Mouse (Mus musculus) small intestine, adult 2 months (tissue): ENCODE data around the gene Snrpa. TPM values are rescaled to one million over a fixed set of nuclear protein-coding genes. Genes with fewer than 3 reads are reported as not detected.
A peak's percentile ranks its signal among the peaks of the same experiment; 100 is the strongest.

Source experiments
- H3K27ac ChIP-seq: fragments of 200-500 bp; 2 replicates; pipeline ENCODE4 v1.5.1; 2012; ENCODE audit warnings: low read depth, low read length, control low read depth, inconsistent platforms; ENCODE audit not compliant: insufficient read depth
- H3K27me3 ChIP-seq: fragments of 200-500 bp; 2 replicates; pipeline ENCODE4 v1.6.1; 2012; ENCODE audit warnings: mild to moderate bottlenecking, moderate library complexity, low read length, inconsistent platforms; ENCODE audit not compliant: control insufficient read depth, insufficient read depth
- H3K36me3 ChIP-seq: fragments of 200-500 bp; 2 replicates; pipeline ENCODE4 v1.6.1; 2012; ENCODE audit warnings: mild to moderate bottlenecking, low read length, control low read depth, inconsistent platforms; ENCODE audit not compliant: control insufficient read depth, insufficient read depth
- H3K4me1 ChIP-seq: fragments of 200-500 bp; 2 replicates; pipeline ENCODE4 v1.6.1; 2012; ENCODE audit warnings: low read length, inconsistent platforms, mixed read lengths; ENCODE audit not compliant: control insufficient read depth, insufficient read depth, insufficient read length
- H3K4me3 ChIP-seq: fragments of 200-500 bp; 2 replicates; pipeline ENCODE4 v1.5.1; 2012; ENCODE audit warnings: low read depth, mild to moderate bottlenecking, control low read depth, inconsistent platforms, low read length, moderate library complexity
- CTCF ChIP-seq: fragments of 200-500 bp; IDR thresholded peaks from 2 replicates; pipeline ENCODE4 v1.5.1; 2012; ENCODE audit warnings: low read depth, mild to moderate bottlenecking, control low read depth, inconsistent platforms, low read length, moderate library complexity, mixed read lengths; ENCODE audit not compliant: insufficient replicate concordance, insufficient read length; ENCODE audit errors: extremely low read depth
- POLR2A ChIP-seq: fragments of 200-500 bp; IDR thresholded peaks from 2 replicates; pipeline ENCODE4 v1.6.1; 2012; ENCODE audit warnings: low read depth, mild to moderate bottlenecking, control low read depth, inconsistent platforms, low read length, moderate library complexity
- WGBS: fragments of 180-500 bp; shearing (Covaris S2); methylation state at CpG from one replicate; pipeline ENCODE4 v1.1.7; 2018; 5-methylcytosine and 5-hydroxymethylcytosine counted together
- polyA plus RNA-seq: library from polyadenylated mRNA; depleted of rRNA; stranded (reverse); fragments of >200 nt; gene quantifications from 2 replicates; pipeline ENCODE4 v1.2.3, GENCODE M21; 2012

Snrpa gene
- polyA plus RNA-seq, 1 experiment = 138 TPM

DNA sequence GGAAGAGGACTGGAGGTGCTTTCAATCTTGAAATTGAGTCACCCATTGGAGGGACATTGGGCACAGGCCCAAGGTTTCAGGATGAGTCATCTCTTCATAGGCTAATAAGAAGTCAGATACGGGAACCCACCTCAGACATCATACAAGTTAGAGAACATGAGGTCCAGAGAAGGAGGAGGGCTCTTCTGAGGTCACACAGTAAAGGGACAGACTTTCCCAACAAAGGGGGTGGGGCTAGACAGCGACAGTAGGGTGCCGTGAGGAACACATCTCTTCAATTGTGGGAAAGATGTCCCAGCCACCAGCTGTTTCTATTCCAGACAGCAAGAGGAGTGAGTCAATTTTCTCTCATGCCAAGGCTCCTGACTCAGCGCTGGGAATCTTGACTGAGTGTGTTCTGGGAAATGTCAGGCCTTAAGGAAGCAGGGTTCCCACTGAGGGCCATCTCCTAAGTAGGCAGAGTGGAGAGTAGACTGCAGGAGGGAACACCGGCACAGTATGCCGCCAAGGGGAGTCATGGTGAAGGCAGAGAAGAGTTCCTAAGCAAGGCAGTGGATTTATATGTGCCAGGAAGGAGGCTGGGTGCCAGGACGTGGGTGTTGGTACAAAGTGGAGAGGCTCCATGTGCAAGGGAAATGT is 35.7 kb upstream of the Snrpa start:
- TF ChIP-seq CTCF = no peak
- no peak for TF ChIP-seq POLR2A
- H3K27ac ChIP-seq = peak overlapping the region; percentile 28
- H3K36me3 ChIP-seq = no peaks in the 10 kb centered on the region
- no peaks in the 10 kb centered on the region for H3K27me3 ChIP-seq
- H3K4me1 ChIP-seq = peaks cover 11% of the 10 kb centered on the region
- WGBS = 54% methylated on average over 7 of the region's 7 CpGs
- no peak overlapping the region for H3K4me3 ChIP-seq

DNA sequence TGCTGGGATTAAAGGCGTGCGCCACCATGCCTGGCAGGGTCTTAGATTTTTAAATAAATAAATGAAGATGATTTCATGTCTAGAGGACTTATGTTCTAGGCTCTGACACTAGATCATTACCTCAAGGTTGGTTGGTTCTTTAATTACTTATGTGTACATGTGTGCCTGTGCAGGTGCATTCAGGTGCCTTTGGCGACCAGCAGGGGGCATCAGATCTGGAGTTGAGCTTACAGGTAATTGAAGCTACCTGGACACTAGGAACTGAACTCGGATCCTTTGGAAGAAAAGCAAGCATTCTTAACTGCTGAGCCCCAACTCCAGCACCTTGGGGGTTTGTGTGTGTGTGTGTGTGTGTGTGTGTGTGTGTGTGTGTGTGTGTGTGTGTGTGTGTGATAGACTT is 34.7 kb upstream of the Snrpa start:
- 66% methylated on average over 4 of the region's 4 CpGs for WGBS
- H3K27ac ChIP-seq = no peak overlapping the region
- no peaks in the 10 kb centered on the region for H3K27me3 ChIP-seq
- H3K4me3 ChIP-seq = no peak overlapping the region
- TF ChIP-seq POLR2A (no peak), CTCF (peak; percentile 47; the same call in 1 of the 2 replicates)
- H3K4me1 ChIP-seq = peaks cover 14% of the 10 kb centered on the region
- H3K36me3 ChIP-seq = no peaks in the 10 kb centered on the region

DNA sequence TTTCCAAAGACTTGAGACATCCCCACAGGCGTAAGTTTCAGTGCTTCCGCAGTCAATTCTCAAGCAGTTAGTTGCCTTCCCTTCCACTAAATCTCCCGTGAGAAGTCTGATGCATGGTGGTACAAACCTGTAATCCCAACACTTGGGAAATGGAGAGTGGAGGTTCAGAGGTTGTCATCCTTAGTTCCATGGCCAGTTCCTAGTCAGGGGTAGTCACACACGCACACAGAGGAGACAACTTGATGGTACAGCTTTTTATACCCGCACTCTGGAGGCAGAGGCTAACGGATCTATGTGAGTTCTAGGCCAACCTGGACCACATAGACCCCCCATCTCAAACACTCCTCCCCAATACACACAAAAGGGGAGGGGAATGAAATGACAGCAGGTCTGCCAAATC is 32.8 kb upstream of the Snrpa start:
- WGBS = 7% methylated on average over 6 of the region's 6 CpGs
- peaks cover 27% of the 10 kb centered on the region for H3K4me1 ChIP-seq
- no peaks in the 10 kb centered on the region for H3K36me3 ChIP-seq
- no peak for TF ChIP-seq CTCF
- no peak for TF ChIP-seq POLR2A
- H3K4me3 ChIP-seq = peak overlapping the region; percentile 79
- H3K27me3 ChIP-seq = no peaks in the 10 kb centered on the region
- H3K27ac ChIP-seq = peak overlapping the region; percentile 84

DNA sequence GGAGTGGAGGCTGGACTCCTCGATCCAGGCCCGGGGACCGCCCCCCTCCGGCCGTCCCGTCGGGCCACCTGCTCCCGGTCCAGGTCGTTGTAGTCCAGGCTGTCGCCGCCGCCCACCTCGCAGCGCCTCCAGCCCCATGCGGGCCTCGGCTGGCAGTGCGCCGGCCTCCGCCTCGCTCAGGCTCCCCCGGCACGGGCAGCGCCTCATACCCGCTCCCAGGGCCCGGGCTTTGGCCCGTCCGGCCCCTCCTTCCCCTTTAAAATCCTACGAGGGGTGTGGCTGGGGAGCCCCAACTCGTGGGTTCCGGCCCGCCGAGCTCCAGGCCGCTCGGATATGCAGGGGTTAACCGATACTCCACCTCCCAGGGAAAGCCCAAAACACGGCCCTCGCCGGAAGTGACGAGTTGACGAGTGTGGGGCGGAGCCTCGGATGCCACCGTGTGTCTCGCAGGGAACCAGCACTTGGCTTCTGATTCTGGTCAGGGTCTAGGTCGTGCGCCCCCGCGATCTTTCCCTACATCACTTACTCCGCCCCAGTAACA is 32.3 kb upstream of the Snrpa start, which contains the start of gene Itpkc:
Gene Itpkc (minus strand): TSS at position 381 of the 541 bp plus-strand sequence.
- Histone ChIP-seq H3K4me3 (peak within 1 kb of the TSS; percentile 79), H3K36me3 (no peaks in the 10 kb centered on the region), H3K27me3 (no peaks in the 10 kb centered on the region), H3K27ac (peak within 1 kb of the TSS; percentile 92), H3K4me1 (peaks cover 27% of the 10 kb centered on the region)
- TF ChIP-seq CTCF (no peak), POLR2A (peak; percentile 62)
- under 1% methylated on average over 49 of the region's 49 CpGs for WGBS

DNA sequence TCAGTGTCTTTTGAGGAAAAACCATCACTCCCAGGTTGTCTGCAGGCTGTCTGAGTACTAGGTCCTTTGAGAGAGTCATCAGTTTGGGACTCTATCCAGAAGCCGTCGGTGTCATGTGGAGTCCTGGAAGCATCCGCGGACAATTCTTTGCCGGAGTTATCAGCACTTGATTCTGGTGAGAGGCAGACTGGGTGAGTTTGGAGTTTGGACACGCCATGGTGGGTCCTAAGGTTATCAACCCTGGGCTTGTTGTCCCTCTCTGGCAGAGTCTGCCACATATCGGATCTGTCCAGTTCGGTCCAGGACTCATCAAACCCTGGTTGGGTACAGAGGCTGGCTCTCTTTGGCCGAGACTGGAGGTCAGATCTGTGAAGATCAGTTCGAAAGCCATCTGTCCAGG is 31.6 kb upstream of the Snrpa start:
- WGBS = 3% methylated on average over 10 of the region's 10 CpGs
- Histone ChIP-seq H3K27me3 (no peaks in the 10 kb centered on the region), H3K36me3 (no peaks in the 10 kb centered on the region), H3K4me1 (peaks cover 32% of the 10 kb centered on the region), H3K4me3 (peak overlapping the region; percentile 79), H3K27ac (peak overlapping the region; percentile 92)
- no peak for TF ChIP-seq POLR2A
- TF ChIP-seq CTCF = peak; percentile 11; the same call in 1 of the 2 replicates

DNA sequence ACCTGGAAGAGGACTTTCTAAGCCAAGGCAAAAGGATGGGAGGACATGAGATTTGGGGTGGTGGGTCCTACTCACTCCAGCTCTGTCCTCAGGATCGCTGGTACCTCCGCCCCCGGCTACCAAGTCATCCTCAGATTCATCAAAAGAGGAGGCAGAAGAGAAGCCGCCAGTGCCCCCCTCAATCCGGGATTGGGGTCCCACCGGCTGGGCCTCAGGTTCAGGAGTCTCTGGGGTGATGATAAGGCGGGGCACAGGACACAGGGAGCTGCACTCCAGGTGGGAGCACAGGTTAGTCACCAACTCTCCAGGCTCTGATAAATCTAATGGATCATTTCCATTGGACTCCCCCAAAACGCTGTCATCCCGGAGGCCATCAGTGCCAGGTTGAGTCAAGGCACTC is 31.2 kb upstream of the Snrpa start:
- Histone ChIP-seq H3K27ac (peak overlapping the region; percentile 92), H3K36me3 (no peaks in the 10 kb centered on the region), H3K4me3 (peak overlapping the region; percentile 79), H3K4me1 (peaks cover 32% of the 10 kb centered on the region), H3K27me3 (no peaks in the 10 kb centered on the region)
- TF ChIP-seq POLR2A = no peak
- 16% methylated on average over 9 of the region's 9 CpGs for WGBS

DNA sequence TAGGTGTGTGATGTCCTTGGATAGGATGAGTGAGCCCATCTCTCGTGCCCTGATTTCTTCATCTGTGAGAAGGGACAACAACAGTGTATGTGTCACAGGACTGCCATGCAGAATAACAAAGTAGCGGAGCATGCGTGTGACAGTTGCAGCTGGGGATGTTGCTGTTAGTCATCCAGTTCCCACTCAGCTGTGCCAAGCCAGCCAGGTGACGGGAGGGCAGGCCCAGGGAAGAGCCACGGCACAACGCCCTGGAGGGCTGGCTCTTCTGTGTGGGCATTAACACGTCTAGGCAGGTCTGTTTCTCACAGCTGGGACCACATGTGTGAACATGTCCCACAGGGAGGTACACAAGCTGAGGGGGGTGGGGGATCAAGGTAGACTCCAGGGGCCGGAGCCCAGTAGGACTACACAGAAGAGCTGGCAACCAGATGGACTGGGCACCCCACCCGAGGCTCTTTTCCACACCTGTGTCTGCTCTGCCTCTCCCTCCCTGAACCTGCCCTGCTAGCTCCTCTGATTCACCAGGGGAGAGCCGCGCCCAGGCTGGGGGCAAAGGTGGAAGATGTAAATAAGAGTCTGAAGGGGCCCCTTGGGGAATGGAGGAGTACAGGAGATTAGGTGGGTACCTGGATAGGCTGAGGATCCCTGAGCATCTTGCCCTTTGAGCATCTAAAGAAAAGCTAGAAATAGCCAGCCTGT is 29.0 kb upstream of the Snrpa start:
- H3K27me3 ChIP-seq = no peaks in the 10 kb centered on the region
- H3K27ac ChIP-seq = peak overlapping the region; percentile 92
- TF ChIP-seq POLR2A (no peak), CTCF (no peak)
- WGBS = 19% methylated on average over 11 of the region's 11 CpGs
- H3K36me3 ChIP-seq = peaks cover 2% of the 10 kb centered on the region
- peak overlapping the region; percentile 79 for H3K4me3 ChIP-seq
- H3K4me1 ChIP-seq = peaks cover 38% of the 10 kb centered on the region
